Mouse (Mus musculus): ENCODE results near the gene Rps6kc1. TPM values are rescaled to one million over a fixed set of nuclear protein-coding genes. Genes with fewer than 3 reads are reported as not detected.
A peak's percentile ranks its signal among the peaks of the same experiment; 100 is the strongest.
"Not testable (repeated sequence)": the region's sequence is repeated elsewhere in the genome, so short reads cannot be mapped to it uniquely, and the experiment has no call there.

Rps6kc1 gene
- polyA plus RNA-seq, 1 experiment from 2014 or later: 13.2 TPM

GRCm38 (mm10) chr1:190927751-190928369 is 16.3 kb upstream of the Rps6kc1 start:
- no peaks in the 10 kb centered on the region for H3K27me3 ChIP-seq (ENCODE audit: insufficient read depth, poor library complexity, severe bottlenecking)
- 11% methylated on average over 16 of the region's 16 CpGs for WGBS
- peak overlapping the region; percentile 76 for H3K4me3 ChIP-seq
- peaks cover 11% of the 10 kb centered on the region; the same call in 1 of the 2 replicates for H3K4me1 ChIP-seq
- H3K9me3 ChIP-seq: no peaks in the 10 kb centered on the region
- peaks cover 3% of the 10 kb centered on the region for H3K36me3 ChIP-seq
- no peak for DNase-seq (ENCODE audit: low spot score)
- peak overlapping the region; percentile 98 for H3K27ac ChIP-seq

- Histone ChIP-seq H3K9me3 (no peaks in the 10 kb centered on the region), H3K4me1 (peaks cover 11% of the 10 kb centered on the region; the same call in 1 of the 2 replicates), H3K36me3 (no peaks in the 10 kb centered on the region), H3K4me3 (peak overlapping the region; percentile 76; the same call in 1 of the 2 replicates), H3K27ac (no peak overlapping the region), H3K27me3 (ENCODE audit: insufficient read depth, poor library complexity, severe bottlenecking) (no peaks in the 10 kb centered on the region)
- DNase-seq (ENCODE audit: low spot score): no peak
- WGBS: 92% methylated on average over 3 of the region's 3 CpGs
Measured at GRCm38 (mm10) chr1:190927311-190927710, 15.7 kb upstream of the Rps6kc1 start.

- 78% methylated on average over 3 of the region's 3 CpGs for WGBS
- H3K4me3 ChIP-seq; DNase-seq (ENCODE audit: low spot score); H3K9me3 ChIP-seq; H3K27ac ChIP-seq; H3K36me3 ChIP-seq; H3K27me3 ChIP-seq (ENCODE audit: insufficient read depth, poor library complexity, severe bottlenecking): not testable (repeated sequence)
- peaks cover 11% of the 10 kb centered on the region; the same call in 1 of the 2 replicates for H3K4me1 ChIP-seq
Measured at GRCm38 (mm10) chr1:190924812-190925211, 13.2 kb upstream of the Rps6kc1 start, which contains the start of gene Angel2. Gene Angel2, plus strand, starts transcription at chr1:190925112.

GRCm38 (mm10) chr1:190919725-190920469 is 8.3 kb upstream of the Rps6kc1 start:
- 0 out of 2 replicates have a peak, but pooled peaks cover 5% of the 10 kb centered on the region for H3K4me1 ChIP-seq
- DNase-seq (ENCODE audit: low spot score): no peak
- WGBS: 73% methylated on average over 8 of the region's 8 CpGs
- H3K36me3 ChIP-seq: no peaks in the 10 kb centered on the region
- no peak overlapping the region for H3K27ac ChIP-seq
- no peaks in the 10 kb centered on the region for H3K9me3 ChIP-seq
- no peaks in the 10 kb centered on the region for H3K27me3 ChIP-seq (ENCODE audit: insufficient read depth, poor library complexity, severe bottlenecking)
- H3K4me3 ChIP-seq: no peak overlapping the region

- H3K36me3 ChIP-seq: no peaks in the 10 kb centered on the region
- no peak overlapping the region for H3K4me3 ChIP-seq
- 52% methylated on average over 7 of the region's 7 CpGs for WGBS
- H3K9me3 ChIP-seq: no peaks in the 10 kb centered on the region
- H3K27me3 ChIP-seq (ENCODE audit: insufficient read depth, poor library complexity, severe bottlenecking): no peaks in the 10 kb centered on the region
- H3K4me1 ChIP-seq: 0 out of 2 replicates have a peak, but pooled peaks cover 5% of the 10 kb centered on the region
- no peak overlapping the region for H3K27ac ChIP-seq
- no peak for DNase-seq (ENCODE audit: low spot score)
Measured at GRCm38 (mm10) chr1:190918938-190919337, 7.4 kb upstream of the Rps6kc1 start.

- Histone ChIP-seq H3K27me3 (ENCODE audit: insufficient read depth, poor library complexity, severe bottlenecking) (no peaks in the 10 kb centered on the region), H3K4me1 (peaks cover 12% of the 10 kb centered on the region; the same call in 1 of the 2 replicates), H3K36me3 (no peaks in the 10 kb centered on the region), H3K27ac (no peak overlapping the region), H3K9me3 (no peaks in the 10 kb centered on the region), H3K4me3 (peak overlapping the region; percentile 78)
- 40% methylated on average over 1 of the region's 1 CpGs for WGBS
- DNase-seq (ENCODE audit: low spot score): no peak
Measured at GRCm38 (mm10) chr1:190912623-190913022, 1.1 kb upstream of the Rps6kc1 start.

- no peaks in the 10 kb centered on the region for H3K27me3 ChIP-seq (ENCODE audit: insufficient read depth, poor library complexity, severe bottlenecking)
- WGBS: 68% methylated on average over 6 of the region's 6 CpGs
- H3K4me1 ChIP-seq: peaks cover 12% of the 10 kb centered on the region; the same call in 1 of the 2 replicates
- H3K36me3 ChIP-seq: no peaks in the 10 kb centered on the region
- H3K4me3 ChIP-seq: peak overlapping the region; percentile 78
- peak overlapping the region; percentile 90; the same call in 1 of the 2 replicates for H3K27ac ChIP-seq
- no peak for DNase-seq (ENCODE audit: low spot score)
- H3K9me3 ChIP-seq: no peaks in the 10 kb centered on the region
Measured at GRCm38 (mm10) chr1:190910836-190911235, 734 bp downstream of the Rps6kc1 start.

- H3K4me3 ChIP-seq: no peak overlapping the region
- no peak overlapping the region for H3K27ac ChIP-seq
- H3K9me3 ChIP-seq: no peaks in the 10 kb centered on the region
- no peaks in the 10 kb centered on the region for H3K27me3 ChIP-seq (ENCODE audit: insufficient read depth, poor library complexity, severe bottlenecking)
- WGBS: 91% methylated on average over 16 of the region's 16 CpGs
- DNase-seq (ENCODE audit: low spot score): no peak
- H3K4me1 ChIP-seq: no peaks in the 10 kb centered on the region
- H3K36me3 ChIP-seq: peaks cover 15% of the 10 kb centered on the region
Measured at GRCm38 (mm10) chr1:190904714-190905113, 6.9 kb downstream of the Rps6kc1 start.

- no peaks in the 10 kb centered on the region for H3K27me3 ChIP-seq (ENCODE audit: insufficient read depth, poor library complexity, severe bottlenecking)
- no peak overlapping the region for H3K4me3 ChIP-seq
- no peaks in the 10 kb centered on the region for H3K4me1 ChIP-seq
- peaks cover 16% of the 10 kb centered on the region for H3K36me3 ChIP-seq
- DNase-seq (ENCODE audit: low spot score): no peak
- H3K27ac ChIP-seq: no peak overlapping the region
- WGBS: 93% methylated on average over 3 of the region's 3 CpGs
- no peaks in the 10 kb centered on the region for H3K9me3 ChIP-seq
Measured at GRCm38 (mm10) chr1:190904136-190904535, 7.4 kb downstream of the Rps6kc1 start.

GRCm38 (mm10) chr1:190901082-190901481 is 10.5 kb downstream of the Rps6kc1 start:
- Histone ChIP-seq H3K4me3 (no peak overlapping the region), H3K4me1 (no peaks in the 10 kb centered on the region), H3K36me3 (peaks cover 46% of the 10 kb centered on the region), H3K9me3 (no peaks in the 10 kb centered on the region), H3K27ac (no peak overlapping the region), H3K27me3 (ENCODE audit: insufficient read depth, poor library complexity, severe bottlenecking) (no peaks in the 10 kb centered on the region)
- DNase-seq (ENCODE audit: low spot score): no peak
- 66% methylated on average over 2 of the region's 2 CpGs for WGBS

GRCm38 (mm10) chr1:190898899-190899575 is 12.5 kb downstream of the Rps6kc1 start:
- Histone ChIP-seq H3K4me1 (no peaks in the 10 kb centered on the region), H3K36me3 (peaks cover 49% of the 10 kb centered on the region), H3K27me3 (ENCODE audit: insufficient read depth, poor library complexity, severe bottlenecking) (no peaks in the 10 kb centered on the region), H3K9me3 (no peaks in the 10 kb centered on the region), H3K27ac (no peak overlapping the region), H3K4me3 (no peak overlapping the region)
- WGBS: 75% methylated on average over 9 of the region's 9 CpGs
- no peak for DNase-seq (ENCODE audit: low spot score)

GRCm38 (mm10) chr1:190898186-190898585 is 13.4 kb downstream of the Rps6kc1 start:
- no peak for DNase-seq (ENCODE audit: low spot score)
- H3K9me3 ChIP-seq: no peaks in the 10 kb centered on the region
- H3K27me3 ChIP-seq (ENCODE audit: insufficient read depth, poor library complexity, severe bottlenecking): no peaks in the 10 kb centered on the region
- peaks cover 47% of the 10 kb centered on the region for H3K36me3 ChIP-seq
- H3K4me1 ChIP-seq: no peaks in the 10 kb centered on the region
- H3K4me3 ChIP-seq: no peak overlapping the region
- WGBS: 87% methylated on average over 3 of the region's 3 CpGs
- no peak overlapping the region for H3K27ac ChIP-seq

Data from heart, embryonic 10.5 days (tissue).